Mouse (Mus musculus) heart, adult 8-10 months (tissue): ENCODE measurements around the gene Bmp6. TPM values are rescaled to one million over a fixed set of nuclear protein-coding genes. Genes with fewer than 3 reads are reported as not detected.

Source experiments
- DNase-seq: peaks from one replicate; pipeline ENCODE4 v3.0.0; 2022; ENCODE audit warnings: low spot score
- total RNA-seq, 4 experiments: library from RNA; stranded (reverse); gene quantifications; 2 replicates each; pipeline ENCODE4 v1.2.4; 2022

Gene Bmp6
- 10 to 100 TPM; 23.9 to 27.7 (median 24.9) TPM for total RNA-seq

DNA sequence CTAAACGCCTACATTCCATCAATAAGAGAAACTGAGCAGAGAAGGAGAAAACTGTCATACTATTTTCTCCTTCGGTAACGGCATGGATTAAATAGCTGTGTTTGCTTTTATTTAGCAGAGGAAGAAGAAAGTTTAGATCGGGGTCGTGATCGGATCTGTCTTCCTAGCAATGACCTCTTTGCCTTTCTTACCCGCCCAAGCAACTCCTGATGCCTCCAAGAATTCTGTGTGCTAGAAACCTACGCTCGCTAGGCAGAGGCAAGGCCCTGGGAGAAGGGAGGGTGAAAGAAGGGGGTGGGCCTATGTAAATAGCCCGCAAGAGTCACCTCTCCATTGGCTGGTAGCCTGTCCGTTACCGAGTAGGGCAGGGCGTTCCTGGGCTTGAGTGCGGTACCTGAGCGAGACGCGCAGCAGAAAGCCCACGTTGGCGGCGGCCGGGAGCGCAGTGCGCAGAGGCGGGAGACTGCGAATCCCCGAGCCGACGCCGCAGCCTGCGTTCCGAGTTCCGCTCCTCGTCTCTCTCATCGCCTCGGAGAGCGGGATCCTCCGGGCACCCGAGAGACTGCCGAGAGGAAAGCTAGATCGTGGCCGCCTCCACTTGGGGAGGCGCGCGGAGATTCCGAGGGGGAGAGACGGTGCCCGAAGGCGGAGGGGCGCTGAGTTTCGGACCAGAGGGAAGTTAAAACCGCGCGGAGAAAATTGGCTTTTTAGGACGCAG is at the start of gene Bmp6:
Gene Bmp6, plus strand, starts transcription at position 395 of the 718 bp plus-strand sequence.
- DNase-seq: peak; percentile 88

DNA sequence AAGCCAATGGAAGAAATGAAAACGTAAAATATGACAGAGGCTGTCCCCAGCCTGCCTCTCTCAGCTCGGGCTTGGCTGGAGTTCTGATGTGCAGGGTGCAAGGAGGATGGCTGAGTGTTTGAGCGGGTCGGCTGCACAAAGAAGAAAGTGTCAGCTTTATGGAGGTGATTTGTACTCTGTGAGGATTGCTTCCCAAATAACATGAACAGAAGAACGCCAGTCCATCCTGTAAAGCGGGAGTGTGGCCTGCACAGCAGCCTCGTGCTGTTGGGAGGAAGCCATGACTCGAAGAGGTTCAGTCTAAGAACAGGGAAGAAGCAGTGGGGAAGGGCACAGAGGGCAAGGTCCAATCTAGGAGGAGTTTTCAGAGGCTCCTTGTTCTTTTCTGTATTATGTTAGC is 48.7 kb upstream of the Bmp6 start:
- no peak for DNase-seq

DNA sequence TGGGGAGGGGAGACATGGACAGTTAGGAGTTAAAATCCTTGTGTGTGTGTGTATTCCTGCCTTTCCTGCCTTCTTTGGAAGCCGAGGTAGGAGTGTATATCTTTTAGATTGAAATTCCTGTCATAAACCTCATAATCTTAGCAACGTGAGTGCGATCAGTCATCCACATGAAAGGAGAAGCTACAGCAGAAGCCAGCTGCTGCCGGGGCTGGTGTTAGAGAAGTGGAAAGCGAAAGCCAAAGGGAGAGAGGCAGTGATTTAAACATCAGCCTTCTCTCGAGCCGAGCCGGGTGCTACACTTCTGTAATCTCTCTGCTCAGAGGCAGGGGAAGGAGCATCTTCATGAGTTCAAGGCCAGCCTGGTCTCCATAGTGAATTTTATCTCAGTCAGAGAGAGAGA is 48.3 kb upstream of the Bmp6 start:
- no peak for DNase-seq

DNA sequence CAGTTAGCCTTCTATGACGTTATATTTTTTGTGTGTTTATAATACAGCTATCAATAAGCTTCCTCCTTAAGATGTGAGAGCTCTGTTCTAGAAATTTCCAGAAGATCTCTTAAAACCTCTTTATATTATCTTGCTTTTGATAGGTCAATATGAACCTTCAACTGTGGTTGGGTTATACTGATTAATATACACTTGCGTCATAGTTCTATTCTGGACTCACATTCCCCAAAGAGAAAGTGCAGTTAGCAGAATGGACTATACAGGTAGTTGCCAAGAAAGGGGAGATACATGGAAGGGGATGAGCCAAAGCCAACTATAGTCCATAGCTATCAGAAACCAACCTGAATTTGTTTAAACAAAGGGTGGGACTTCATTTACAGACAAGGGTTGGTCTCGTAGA is 33.8 kb upstream of the Bmp6 start:
- DNase-seq: no peak

DNA sequence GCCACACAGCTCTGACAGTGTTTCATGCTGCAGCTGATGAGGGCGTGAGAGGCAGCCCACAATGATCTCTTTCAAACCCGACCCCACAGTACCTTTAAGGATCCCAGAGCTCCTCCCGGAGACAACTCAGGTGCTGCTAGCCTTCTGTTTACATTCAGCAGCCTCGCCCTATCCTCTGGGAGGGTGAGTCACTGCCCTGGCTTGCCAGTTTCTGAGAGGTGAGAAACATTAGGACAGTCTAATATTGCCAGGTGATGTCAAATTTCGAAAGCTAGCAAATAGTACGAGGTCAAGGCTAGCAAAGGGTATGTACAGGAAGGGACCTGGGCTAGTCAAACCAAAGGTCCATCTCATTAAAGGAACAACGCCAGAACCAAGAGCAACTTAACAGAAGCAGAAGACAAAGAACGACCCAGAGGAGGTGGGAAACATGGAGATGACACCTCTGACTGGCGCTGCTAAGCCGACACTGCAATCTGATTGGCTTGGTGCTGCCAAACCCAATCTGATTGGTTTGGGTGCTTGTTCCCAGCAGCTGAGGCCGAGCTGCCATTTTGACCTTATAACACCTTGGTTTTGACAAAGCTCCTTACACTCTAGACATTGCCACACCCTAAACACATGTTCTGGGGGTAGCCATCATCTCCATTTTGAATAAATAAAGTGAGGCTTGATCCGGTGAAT is 32.4 kb upstream of the Bmp6 start:
- DNase-seq: no peak

DNA sequence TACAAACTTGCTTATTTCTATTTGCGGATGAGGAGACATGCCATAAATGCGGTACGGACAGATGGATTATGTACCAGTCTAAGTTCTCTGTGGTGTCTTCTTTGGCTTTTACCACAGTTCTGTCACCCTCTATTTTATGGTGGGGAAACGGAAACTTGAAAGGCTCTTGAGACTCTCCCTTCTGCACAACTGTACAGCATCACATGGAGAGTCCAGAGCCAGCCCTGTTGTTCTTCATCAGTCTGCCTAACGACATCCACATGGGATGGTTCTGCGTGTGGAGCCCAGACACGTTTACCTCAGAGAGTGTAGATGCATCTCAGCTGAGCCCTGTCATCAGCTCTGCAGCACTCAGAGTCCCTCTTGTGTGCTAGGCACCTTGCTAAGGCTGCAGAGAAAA is 30.3 kb upstream of the Bmp6 start:
- no peak for DNase-seq

DNA sequence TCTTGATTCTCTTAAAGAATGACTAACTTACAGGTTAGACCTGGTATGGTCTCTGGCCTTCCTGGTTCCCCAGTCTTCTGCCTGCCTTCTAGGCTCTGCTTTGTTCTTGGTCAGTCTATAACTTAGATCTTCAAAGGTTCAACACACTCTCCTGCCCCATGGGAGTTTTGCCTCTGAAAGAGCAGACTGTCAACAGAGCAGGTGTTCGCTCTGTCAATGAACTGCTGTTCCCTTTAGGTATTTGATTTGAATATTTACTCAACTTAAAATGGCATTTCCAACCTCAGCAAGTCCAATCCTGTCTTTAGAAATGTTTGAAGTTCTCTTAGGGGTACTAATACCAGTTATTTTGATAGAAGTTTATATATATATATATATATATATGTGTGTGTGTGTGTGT is 26.5 kb upstream of the Bmp6 start:
- no peak for DNase-seq

DNA sequence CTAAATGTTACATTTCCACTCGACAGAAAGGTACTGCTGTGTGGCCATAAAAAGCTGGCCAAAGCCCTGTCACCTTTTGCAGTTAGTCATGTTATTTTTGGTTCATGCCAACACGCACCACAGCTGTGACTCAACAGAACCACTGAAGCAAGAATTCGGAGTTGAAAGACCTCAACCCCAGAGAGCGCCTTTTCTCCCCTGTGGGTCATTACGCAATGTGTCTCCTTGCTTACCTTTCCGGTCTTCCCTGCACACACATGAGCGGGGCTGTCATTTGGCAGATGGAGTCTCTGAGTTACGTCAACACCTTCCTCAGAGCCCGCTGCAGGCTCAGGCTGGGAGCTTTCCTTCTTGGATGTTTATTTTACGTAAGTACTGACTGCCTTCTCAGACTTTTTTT is 24.6 kb upstream of the Bmp6 start:
- DNase-seq: no peak

DNA sequence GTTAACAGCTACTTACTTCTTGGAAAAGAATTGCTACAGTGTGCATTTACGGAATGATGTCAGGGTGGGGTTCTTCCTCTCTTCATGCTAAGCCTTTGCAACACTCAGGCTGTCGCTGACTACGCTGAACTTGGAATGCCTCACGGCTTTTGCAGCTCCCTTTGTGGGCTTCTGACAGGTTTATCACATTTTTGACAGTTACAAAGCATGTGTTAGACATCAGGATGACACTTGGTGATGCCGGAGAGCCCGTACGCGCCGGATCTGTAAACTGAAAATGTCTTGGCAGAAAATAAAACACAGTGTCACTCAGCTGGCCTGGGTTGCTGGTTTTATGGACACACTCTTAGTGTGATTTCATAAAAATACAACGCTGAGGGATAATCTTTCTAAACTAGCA is 20.5 kb upstream of the Bmp6 start:
- DNase-seq: no peak

DNA sequence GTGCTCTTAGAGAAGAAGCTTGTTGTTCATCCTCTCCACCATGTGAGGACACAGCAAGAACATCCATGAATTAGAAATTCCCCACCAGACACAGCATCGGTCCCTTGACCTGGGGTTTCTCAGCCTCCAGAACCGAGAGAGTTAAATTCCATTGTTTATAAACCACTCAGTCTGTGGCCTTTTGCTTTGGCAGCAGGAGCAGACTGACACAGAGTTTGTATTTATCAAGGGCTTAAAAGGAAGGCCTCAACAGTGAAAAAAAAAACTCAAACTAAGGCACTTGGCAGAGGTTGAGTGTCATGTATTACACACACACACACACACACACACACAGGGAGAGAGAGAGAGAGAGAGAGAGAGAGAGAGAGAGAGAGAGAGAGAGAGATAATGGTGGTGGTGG is 17.5 kb upstream of the Bmp6 start:
- DNase-seq: no peak

DNA sequence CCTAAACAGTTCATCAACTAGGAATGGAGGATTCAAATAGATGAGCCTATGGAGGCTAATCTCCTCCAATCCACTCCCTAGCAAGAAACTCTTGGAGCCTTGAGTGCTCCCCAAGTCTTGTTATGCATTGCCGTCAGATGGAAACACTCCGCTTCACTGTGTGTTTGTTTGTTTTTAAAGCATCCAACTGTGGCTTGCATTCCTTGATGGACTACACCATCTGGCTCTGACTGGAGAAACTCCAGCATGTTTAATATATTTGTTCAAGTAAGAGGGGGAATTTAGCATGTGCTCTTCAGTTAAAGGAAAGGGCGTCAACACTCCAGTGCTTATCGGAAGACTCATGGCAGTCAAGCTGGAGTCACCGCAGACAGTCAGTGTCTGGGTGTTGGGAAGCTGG is 11.4 kb upstream of the Bmp6 start:
- no peak for DNase-seq

DNA sequence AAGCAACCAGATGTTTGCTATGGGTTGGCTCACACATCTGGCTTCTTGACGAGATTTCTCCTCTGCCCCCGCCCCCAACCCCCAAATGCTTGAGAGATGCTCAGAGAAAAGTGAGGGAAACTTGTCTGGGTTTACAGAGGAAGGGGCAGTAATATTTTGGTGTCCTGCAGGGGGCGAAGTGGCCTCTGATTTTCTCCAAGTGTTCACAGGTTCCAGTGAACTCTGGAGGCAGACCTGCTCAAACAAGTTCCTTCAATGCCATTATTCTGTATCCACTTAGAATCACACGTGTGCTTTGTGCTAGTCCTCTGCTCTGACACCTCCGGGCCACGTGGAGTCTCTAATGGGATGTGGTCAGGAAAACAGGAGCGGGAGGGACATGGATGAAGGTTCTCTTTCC is 2.3 kb upstream of the Bmp6 start:
- DNase-seq: peak; percentile 70

DNA sequence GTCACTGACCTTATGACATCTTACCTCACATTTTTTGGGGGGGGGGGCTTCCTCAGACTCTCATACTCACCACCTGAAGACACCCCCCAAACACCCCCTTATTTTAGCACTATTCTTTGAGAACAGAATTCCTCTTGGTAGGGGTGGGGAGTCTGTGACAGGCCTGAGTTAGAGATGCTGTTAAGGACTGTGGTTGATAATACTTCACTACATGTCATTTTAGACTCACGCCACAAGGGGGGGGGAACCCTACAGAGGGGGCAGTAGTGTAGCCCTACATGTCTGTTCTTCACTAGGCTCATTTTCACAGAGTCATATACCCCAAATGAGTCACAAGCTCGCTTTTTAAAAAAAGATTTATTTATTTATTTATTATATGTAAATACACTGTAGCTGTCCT is 1.7 kb upstream of the Bmp6 start:
- DNase-seq: no peak

DNA sequence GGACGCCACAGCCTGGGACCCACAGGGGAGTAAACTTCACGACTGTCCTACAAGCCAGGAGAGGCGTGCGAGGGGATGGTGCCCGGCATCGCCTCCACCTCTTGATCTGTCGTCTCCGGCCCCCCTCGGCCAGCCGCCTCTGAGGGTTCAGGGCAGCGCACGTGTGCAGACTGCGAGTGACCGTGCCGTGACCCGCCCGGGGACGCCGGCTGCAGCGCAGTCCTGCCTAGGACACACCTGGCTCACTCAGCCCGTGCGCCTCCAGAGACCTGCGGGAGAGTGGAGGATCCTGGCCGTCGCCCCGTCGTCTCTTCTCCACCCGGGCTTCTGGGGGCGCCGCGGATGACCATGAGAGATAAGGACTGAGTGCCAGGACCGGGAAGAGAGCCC is 519 bp downstream of the Bmp6 start:
- DNase-seq: no peak

DNA sequence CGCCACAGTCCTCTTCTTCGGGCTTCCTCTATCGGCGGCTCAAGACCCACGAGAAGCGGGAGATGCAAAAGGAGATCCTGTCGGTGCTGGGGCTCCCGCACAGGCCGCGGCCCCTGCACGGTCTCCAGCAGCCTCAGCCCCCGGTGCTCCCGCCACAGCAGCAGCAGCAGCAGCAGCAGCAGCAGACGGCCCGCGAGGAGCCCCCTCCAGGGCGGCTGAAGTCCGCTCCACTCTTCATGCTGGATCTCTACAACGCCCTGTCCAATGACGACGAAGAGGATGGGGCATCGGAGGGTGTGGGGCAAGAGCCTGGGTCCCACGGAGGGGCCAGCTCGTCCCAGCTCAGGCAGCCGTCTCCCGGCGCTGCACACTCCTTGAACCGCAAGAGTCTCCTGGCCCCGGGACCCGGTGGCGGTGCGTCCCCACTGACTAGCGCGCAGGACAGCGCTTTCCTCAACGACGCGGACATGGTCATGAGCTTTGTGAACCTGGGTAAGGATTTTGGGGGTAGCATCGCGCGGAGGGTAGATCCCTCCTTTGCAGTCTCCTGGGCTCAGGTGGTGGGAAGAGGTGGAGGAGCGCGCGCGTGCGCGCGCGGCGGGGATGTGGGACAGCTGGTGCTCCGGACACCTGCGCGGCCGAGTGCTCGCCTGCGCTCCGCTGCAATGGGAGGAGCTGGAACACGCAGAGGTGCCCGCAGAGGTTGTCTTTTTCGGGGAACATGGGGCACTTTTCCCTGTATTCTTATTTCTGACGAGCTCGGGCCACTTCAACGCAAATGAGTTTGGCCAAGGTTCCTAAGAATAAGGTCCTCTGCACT is 1.4 kb downstream of the Bmp6 start:
- DNase-seq: no peak

DNA sequence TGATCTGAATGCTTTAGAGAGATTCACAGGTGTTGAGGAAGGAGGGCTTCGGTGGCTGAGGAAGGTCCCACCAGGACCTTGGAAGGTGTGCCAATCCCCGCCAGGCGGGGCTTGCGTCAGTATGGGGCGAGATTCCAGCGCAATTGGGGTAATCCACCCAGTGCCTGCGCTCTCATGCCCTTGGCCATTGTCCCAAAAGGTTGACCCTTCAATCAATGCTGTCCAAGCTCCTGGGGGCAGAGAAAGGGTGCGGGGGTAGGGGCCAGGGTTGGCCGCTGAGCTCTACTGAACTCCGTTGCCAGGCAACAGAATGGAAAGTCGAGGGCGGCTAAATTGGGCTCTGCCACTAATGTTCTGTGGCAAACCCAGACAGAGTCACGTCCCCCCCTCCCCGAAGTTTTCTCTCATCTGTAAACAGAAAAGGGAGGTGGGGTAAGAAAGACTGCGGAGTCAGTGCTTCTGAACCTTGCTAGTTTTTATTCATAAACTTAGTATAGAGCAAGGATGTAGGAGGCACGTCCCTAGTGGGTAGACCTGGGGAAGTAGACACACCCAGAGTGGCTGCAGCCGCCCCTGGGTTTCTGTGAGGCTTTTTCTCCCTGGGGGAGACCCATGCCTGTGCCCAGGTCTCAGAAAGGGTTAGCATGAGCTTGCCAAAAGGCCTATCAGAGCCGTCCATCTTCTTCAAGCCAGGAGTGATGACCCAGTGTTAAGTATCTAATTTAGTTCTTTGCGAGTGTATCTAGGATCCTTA is 2.3 kb downstream of the Bmp6 start:
- no peak for DNase-seq

DNA sequence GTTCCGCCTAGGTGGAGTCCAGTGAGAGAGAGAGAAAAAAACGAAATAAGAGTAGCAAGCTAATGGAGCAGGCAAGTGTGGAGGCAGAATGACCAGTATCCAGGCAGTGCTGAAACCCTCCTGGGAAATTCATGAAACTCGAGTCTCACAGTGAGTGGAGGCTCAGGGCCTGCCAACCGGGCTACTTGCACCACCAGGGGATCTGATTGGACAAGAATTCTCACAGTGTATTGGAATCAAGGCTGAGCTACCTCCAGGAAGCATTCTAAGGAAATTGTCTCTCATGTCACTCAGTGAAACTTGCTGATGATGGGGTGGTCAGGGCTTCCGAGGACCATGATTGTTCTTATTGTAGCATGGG is 2.8 kb downstream of the Bmp6 start:
- DNase-seq: no peak

DNA sequence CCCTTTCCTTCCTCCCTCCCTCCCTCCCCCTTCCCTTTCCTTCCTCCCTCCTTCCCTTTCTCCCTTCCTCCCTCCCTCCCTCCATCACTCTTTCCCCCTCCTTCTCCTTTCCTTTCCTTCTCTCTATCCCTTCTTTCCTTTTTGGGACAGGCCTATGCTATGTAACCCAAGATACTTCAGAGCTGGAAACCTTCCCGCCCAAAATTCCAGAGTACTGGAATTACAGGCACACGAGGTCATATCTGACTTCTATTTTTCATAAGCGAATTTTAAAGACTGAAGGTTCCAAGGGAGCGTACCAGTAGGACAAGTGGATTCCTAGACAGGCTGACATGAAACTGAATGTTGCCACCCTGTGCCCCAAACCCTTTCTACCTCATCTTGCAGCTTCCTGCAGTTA is 4.1 kb downstream of the Bmp6 start:
- no peak for DNase-seq

DNA sequence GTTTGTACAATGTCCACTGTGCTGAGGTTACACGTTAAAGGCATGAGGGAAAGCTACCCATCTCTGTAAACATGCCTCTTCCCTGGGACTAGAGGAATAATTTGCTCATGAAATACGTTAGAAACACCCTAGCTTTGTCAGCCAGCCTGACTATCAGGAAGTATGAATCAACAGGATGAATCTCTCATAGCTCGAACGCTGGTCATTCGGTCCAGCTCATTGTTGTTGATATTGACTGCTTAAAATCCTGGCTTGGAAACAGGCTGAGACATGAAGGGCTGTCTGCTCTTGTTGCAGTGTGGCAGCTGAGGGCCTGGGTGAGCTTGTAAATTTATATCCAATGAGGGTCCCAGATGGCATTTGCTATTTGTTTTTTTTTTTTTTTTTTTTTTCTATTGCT is 4.9 kb downstream of the Bmp6 start:
- no peak for DNase-seq

DNA sequence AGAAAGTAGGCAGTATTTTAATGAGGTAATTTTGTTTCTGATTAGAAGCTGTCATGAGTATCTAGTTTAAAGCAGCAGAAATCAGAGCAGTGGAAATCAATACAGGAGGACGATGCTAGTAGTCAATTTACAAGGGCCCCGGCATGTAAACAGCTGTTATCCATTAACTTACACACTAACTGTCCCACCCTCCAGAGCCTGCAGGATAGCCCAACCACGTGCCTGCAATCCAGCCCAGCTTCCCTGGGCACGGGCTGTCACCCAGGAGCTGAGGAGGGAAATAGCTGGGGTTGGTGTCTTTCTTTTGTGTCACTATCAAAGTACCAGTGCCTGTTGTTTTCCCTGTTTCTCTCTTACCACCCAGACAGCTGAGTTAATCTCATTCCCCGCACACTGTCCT is 7.1 kb downstream of the Bmp6 start:
- no peak for DNase-seq

DNA sequence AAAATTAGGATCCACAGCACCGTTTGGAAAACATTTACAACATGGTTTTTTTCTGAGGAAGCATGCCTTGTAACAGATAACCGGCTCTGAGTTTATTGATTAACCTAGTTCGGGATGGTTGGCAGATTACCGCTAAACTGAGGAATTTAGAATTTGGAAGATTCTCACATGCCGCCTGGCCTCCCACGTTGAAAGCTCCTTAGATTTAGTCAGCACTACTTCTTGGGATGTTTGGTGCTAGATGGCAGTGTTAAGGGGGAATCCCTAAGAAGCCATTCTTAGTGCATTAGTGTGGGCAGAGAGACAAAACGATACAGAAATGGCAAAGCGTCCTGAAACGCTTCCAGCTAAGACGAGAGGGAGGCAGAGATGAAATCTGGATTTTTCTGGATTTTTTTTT is 8.1 kb downstream of the Bmp6 start:
- DNase-seq: no peak
